Mouse (Mus musculus): ENCODE data around the gene Adal. TPM values are rescaled to one million over a fixed set of nuclear protein-coding genes. Genes with fewer than 3 reads are reported as not detected.
A peak's percentile ranks its signal among the peaks of the same experiment; 100 is the strongest.

Gene Adal
- polyA plus RNA-seq, 1 experiment from 2014 or later = 33.2 TPM

DNA sequence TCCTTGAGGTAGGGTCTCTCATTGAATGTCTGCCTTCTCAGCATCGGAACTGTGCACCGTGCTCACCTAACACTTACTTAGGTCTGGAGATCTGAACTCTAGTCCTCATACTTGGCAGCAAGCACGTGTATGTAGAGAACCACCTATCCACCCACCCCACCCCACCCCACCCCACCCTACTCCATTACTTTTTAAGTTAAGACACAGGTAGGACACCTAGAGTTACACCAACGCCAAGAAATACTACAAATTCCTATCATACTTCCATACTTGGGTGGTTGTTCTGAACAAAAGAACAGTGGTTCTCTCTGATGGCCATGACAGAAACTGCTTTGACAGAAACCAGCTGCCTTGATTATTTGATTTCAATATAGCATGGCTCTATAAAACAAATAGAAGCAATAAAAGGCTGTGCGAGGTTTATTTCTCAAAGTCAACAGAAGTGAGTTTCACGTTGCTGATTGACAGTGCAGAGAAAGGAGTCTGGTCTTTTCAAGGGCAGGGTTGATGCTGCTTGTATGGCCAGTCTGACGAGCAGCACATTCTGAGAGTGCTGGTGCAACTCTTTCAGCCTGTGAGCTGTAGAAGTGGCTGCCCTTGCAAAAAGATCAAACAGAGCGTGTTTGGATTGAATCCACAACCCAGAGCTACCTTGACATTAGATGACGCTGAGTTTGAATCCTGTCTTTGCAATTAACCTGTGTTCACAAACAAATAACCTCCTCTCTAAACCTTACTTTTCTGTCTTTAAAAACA lies 11.2 kb upstream of the Adal start:
- no peak overlapping the region for H3K4me3 ChIP-seq (ENCODE audit: low read depth, low read length)
- H3K4me2 ChIP-seq (ENCODE audit: low read depth, low read length, severe bottlenecking) = no peak overlapping the region
- no peaks in the 10 kb centered on the region for H3K4me1 ChIP-seq (replicated peaks; ENCODE audit: control insufficient read depth, insufficient read depth, low read length)
- no peaks in the 10 kb centered on the region for H3K36me3 ChIP-seq (ENCODE audit: control insufficient read depth, insufficient read depth, low read length)
- H3K27me3 ChIP-seq (ENCODE audit: control insufficient read depth, insufficient read depth, low read length) = no peaks in the 10 kb centered on the region
- H3K27ac ChIP-seq (ENCODE audit: low read depth, low read length) = no peak overlapping the region
- WGBS = 79% methylated on average over 9 of the region's 9 CpGs
- no peak overlapping the region for H3K9ac ChIP-seq (ENCODE audit: low read length)
- ATAC-seq (replicated peaks; ENCODE audit: low FRiP score) = no peak
- no peak for DNase-seq (ENCODE audit: low spot score)
- no peaks in the 10 kb centered on the region for H3K9me3 ChIP-seq (ENCODE audit: control insufficient read depth, low read length)

DNA sequence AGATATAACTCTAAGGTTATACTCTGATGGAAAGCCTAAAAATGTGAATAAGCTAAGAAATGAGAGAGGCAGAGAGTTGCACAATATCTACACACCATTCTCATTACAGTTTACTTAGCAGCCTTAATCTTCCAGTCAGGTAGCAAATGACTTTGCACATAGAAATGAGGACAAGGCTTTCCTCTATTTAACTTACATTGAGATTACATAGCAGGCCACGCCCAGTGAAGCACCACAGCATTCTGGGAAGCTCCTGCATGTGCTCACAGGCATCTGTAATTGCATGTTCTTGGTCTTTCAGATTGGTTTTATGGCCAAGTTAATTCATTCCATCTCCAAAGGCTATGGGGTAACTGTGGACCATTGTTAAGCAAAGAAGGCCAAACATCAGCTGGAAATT lies 7.4 kb upstream of the Adal start:
- ATAC-seq (replicated peaks; ENCODE audit: low FRiP score) = no peak
- no peak for DNase-seq (ENCODE audit: low spot score)
- 82% methylated on average over 1 of the region's 1 CpGs for WGBS
- H3K4me1 ChIP-seq (replicated peaks; ENCODE audit: control insufficient read depth, insufficient read depth, low read length) = no peaks in the 10 kb centered on the region
- no peaks in the 10 kb centered on the region for H3K9me3 ChIP-seq (ENCODE audit: control insufficient read depth, low read length)
- H3K9ac ChIP-seq (ENCODE audit: low read length) = no peak overlapping the region
- no peak overlapping the region for H3K27ac ChIP-seq (ENCODE audit: low read depth, low read length)
- H3K27me3 ChIP-seq (ENCODE audit: control insufficient read depth, insufficient read depth, low read length) = no peaks in the 10 kb centered on the region
- H3K4me2 ChIP-seq (ENCODE audit: low read depth, low read length, severe bottlenecking) = no peak overlapping the region
- no peak overlapping the region for H3K4me3 ChIP-seq (ENCODE audit: low read depth, low read length)
- no peaks in the 10 kb centered on the region for H3K36me3 ChIP-seq (ENCODE audit: control insufficient read depth, insufficient read depth, low read length)

DNA sequence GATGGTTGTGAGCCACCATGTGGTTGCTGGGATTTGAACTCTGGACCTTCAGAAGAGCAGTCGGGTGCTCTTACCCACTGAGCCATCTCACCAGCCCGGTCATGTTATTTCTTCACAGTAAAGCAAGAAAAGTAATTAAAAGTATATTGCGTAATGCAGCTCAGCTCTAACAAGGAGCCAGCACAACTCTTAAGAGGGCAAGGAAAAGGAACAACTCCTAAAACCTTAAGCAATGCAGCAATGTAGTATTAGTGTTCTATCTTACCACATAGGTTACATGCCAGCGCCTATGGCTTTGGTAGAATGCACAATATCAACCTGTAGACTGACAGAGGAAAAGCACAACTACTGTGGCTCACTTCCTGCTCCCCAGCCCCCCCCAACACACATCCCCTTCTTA lies 2.9 kb upstream of the Adal start:
- Histone ChIP-seq H3K9me3 (ENCODE audit: control insufficient read depth, low read length) (no peaks in the 10 kb centered on the region; the same call in 1 of the 2 replicates), H3K36me3 (ENCODE audit: control insufficient read depth, insufficient read depth, low read length) (peaks cover 10% of the 10 kb centered on the region), H3K27ac (ENCODE audit: low read depth, low read length) (no peak overlapping the region), H3K4me3 (ENCODE audit: low read depth, low read length) (no peak overlapping the region), H3K4me1 (replicated peaks; ENCODE audit: control insufficient read depth, insufficient read depth, low read length) (0 out of 2 replicates have a peak, but pooled peaks cover 3% of the 10 kb centered on the region), H3K9ac (ENCODE audit: low read length) (no peak overlapping the region), H3K4me2 (ENCODE audit: low read depth, low read length, severe bottlenecking) (no peak overlapping the region), H3K27me3 (ENCODE audit: control insufficient read depth, insufficient read depth, low read length) (no peaks in the 10 kb centered on the region)
- 98% methylated on average over 4 of the region's 4 CpGs for WGBS
- ATAC-seq (replicated peaks; ENCODE audit: low FRiP score) = no peak
- DNase-seq (ENCODE audit: low spot score) = no peak

DNA sequence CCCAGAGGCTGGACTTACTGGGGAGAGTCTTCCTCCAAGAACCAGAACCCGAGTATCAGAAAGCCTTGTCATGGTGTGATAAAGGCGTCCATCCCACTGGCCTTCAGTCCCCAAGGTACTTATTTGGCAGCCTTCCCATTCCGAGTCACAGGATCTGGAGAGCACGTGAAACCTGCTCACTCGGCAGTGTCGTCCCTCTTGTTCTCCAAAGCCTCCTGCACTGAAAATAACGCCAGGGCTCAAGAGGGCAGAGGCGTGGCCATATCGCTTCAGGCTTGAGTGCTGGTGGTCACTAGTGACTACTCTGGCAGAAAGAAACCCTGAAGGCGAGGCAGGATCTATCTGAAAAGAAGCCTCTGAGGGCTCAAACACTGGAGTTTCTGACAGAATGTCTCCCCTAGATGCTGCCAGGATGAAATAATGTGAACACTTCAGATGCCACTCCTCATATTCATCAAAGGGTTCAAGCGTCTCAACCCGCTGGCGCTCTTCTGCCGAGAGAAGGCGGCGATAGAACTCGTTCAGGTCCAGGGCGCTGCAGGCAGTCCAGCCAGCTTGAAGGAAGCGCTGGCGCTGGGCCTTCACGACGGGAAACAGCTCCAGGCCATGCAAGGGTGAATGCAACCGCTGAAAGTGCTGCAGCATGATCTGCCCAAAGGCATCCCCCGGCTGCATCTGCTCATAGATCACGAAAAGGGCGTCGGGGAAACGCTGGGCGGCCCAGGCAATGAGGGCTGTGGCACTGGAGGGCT lies 786 bp upstream of the Adal start:
- Histone ChIP-seq H3K36me3 (ENCODE audit: control insufficient read depth, insufficient read depth, low read length) (peaks cover 10% of the 10 kb centered on the region), H3K4me2 (ENCODE audit: low read depth, low read length, severe bottlenecking) (peak overlapping the region; percentile 64), H3K27ac (ENCODE audit: low read depth, low read length) (peak overlapping the region; percentile 96), H3K9me3 (ENCODE audit: control insufficient read depth, low read length) (no peaks in the 10 kb centered on the region; the same call in 1 of the 2 replicates), H3K4me3 (ENCODE audit: low read depth, low read length) (peak overlapping the region; percentile 62), H3K4me1 (replicated peaks; ENCODE audit: control insufficient read depth, insufficient read depth, low read length) (0 out of 2 replicates have a peak, but pooled peaks cover 3% of the 10 kb centered on the region), H3K27me3 (ENCODE audit: control insufficient read depth, insufficient read depth, low read length) (no peaks in the 10 kb centered on the region), H3K9ac (ENCODE audit: low read length) (peak overlapping the region; percentile 81)
- DNase-seq (ENCODE audit: low spot score) (peak; percentile 50), ATAC-seq (replicated peaks; ENCODE audit: low FRiP score) (no peak)
- 61% methylated on average over 29 of the region's 29 CpGs for WGBS

DNA sequence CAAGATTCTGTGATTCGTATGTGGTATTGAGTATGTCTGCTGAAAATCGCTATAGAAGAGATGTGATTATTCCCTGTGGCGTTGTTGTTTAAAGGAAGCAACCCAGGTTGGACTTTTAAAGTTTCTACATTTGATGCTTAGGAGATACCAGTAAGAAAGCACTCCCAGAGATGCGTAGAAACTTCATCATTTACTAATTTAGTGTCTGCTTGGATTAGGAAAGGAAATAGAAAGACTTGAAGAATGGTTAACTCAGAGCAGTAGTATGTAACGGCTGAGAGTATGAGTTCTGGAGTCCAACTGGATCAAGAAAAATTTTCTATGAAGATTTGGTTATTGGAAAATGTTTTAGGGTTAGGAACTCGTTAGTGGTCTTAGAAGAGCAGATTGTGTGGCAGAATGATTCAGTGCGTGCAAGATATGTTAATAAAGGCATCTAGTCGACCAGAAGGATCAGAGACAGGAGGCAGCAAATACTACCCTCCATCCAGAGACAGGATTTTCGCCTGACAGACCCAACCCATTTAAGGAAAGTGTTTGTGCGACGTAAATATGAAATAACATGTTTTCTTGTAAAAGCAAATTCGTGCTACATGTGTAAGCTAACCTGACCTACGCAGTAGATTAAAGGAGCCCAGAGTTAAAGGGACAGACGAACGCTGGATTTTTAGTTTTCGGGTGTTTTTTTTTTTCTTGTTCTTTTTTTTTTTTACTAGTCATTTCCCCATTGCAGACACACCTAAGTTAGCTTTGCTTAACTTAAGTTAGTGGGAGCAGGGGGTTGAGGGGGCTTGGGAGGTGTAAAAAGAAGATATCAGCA lies 1.2 kb downstream of the Adal start:
- Histone ChIP-seq H3K4me1 (replicated peaks; ENCODE audit: control insufficient read depth, insufficient read depth, low read length) (0 out of 2 replicates have a peak, but pooled peaks cover 3% of the 10 kb centered on the region), H3K9ac (ENCODE audit: low read length) (peak overlapping the region; percentile 81), H3K4me2 (ENCODE audit: low read depth, low read length, severe bottlenecking) (peak overlapping the region; percentile 64), H3K36me3 (ENCODE audit: control insufficient read depth, insufficient read depth, low read length) (peaks cover 10% of the 10 kb centered on the region), H3K4me3 (ENCODE audit: low read depth, low read length) (peak overlapping the region; percentile 62), H3K27ac (ENCODE audit: low read depth, low read length) (peak overlapping the region; percentile 96; the same call in 1 of the 2 replicates), H3K9me3 (ENCODE audit: control insufficient read depth, low read length) (no peaks in the 10 kb centered on the region; the same call in 1 of the 2 replicates), H3K27me3 (ENCODE audit: control insufficient read depth, insufficient read depth, low read length) (no peaks in the 10 kb centered on the region)
- 79% methylated on average over 16 of the region's 16 CpGs for WGBS
- no peak for DNase-seq (ENCODE audit: low spot score)
- no peak for ATAC-seq (replicated peaks; ENCODE audit: low FRiP score)

DNA sequence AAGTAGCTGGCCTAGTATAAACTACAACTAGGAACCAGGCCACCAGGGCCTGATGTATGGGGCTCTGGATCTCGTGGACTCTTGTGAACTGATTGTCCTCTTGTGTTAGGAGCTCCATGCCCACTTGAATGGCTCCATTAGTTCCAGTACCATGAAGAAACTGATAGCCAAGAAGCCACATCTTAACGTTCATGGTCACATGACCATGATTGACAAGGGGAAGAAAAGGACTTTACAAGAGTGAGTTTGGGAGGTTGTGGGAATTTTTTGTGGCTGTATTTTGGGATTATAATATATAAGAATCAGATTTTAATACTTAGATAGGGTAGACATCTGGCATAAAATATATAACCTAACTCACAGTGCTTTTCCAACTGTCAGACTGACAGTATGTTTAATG lies 2.2 kb downstream of the Adal start:
- no peak overlapping the region for H3K4me2 ChIP-seq (ENCODE audit: low read depth, low read length, severe bottlenecking)
- no peaks in the 10 kb centered on the region for H3K27me3 ChIP-seq (ENCODE audit: control insufficient read depth, insufficient read depth, low read length)
- ATAC-seq (replicated peaks; ENCODE audit: low FRiP score) = no peak
- 73% methylated on average over 2 of the region's 2 CpGs for WGBS
- no peak overlapping the region for H3K9ac ChIP-seq (ENCODE audit: low read length)
- peaks cover 10% of the 10 kb centered on the region for H3K36me3 ChIP-seq (ENCODE audit: control insufficient read depth, insufficient read depth, low read length)
- H3K4me1 ChIP-seq (replicated peaks; ENCODE audit: control insufficient read depth, insufficient read depth, low read length) = 0 out of 2 replicates have a peak, but pooled peaks cover 3% of the 10 kb centered on the region
- DNase-seq (ENCODE audit: low spot score) = no peak
- no peak overlapping the region for H3K4me3 ChIP-seq (ENCODE audit: low read depth, low read length)
- H3K9me3 ChIP-seq (ENCODE audit: control insufficient read depth, low read length) = no peaks in the 10 kb centered on the region; the same call in 1 of the 2 replicates
- no peak overlapping the region for H3K27ac ChIP-seq (ENCODE audit: low read depth, low read length)

DNA sequence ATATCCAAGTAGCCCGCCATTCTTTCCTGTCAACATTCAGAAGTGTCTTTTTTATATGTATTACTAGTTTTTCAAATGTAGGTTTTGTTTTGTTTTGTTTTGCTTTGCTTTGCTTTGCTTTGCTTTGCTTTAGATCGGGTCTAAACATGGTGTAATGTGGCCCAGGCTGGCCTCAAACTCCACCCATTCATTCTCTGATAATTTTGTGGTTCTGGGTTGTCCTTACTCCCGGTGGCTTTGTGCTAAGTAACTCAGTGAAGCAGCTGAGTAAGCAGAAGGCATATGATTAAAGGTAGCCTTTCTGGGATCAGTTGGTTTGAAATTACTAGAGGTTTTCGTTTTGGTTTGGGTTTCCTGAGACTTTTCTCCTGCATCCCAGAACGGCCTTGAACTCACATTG lies 9.5 kb downstream of the Adal start:
- Histone ChIP-seq H3K9me3 (ENCODE audit: control insufficient read depth, low read length) (no peaks in the 10 kb centered on the region), H3K4me3 (ENCODE audit: low read depth, low read length) (no peak overlapping the region), H3K27me3 (ENCODE audit: control insufficient read depth, insufficient read depth, low read length) (no peaks in the 10 kb centered on the region), H3K4me2 (ENCODE audit: low read depth, low read length, severe bottlenecking) (no peak overlapping the region), H3K4me1 (replicated peaks; ENCODE audit: control insufficient read depth, insufficient read depth, low read length) (no peaks in the 10 kb centered on the region), H3K36me3 (ENCODE audit: control insufficient read depth, insufficient read depth, low read length) (no peaks in the 10 kb centered on the region; the same call in 1 of the 2 replicates), H3K27ac (ENCODE audit: low read depth, low read length) (no peak overlapping the region), H3K9ac (ENCODE audit: low read length) (no peak overlapping the region)
- no peak for ATAC-seq (replicated peaks; ENCODE audit: low FRiP score)
- DNase-seq (ENCODE audit: low spot score) = no peak
- 86% methylated on average over 5 of the region's 5 CpGs for WGBS

DNA sequence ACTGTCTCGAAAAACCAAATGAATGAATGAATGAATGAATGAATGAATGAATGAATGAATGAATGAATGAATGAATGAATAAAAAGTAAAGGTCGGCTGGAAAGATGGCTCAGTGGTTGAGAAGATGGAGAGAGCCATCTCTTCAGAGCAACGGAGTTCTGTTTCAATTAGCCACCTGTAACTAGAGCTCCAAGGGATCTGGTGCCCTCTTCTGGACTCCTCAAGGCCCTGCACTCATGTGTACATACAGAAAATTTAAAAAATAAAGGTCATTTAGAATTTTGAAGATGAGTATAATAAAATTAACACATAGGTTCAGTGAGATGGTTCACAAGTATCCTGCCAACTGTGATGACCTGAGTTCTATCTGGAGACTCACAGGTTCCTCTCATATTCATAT lies 12.9 kb downstream of the Adal start:
- ATAC-seq (replicated peaks; ENCODE audit: low FRiP score) (no peak), DNase-seq (ENCODE audit: low spot score) (no peak)
- Histone ChIP-seq H3K27me3 (ENCODE audit: control insufficient read depth, insufficient read depth, low read length) (no peaks in the 10 kb centered on the region), H3K9me3 (ENCODE audit: control insufficient read depth, low read length) (no peaks in the 10 kb centered on the region), H3K4me3 (ENCODE audit: low read depth, low read length) (no peak overlapping the region), H3K27ac (ENCODE audit: low read depth, low read length) (no peak overlapping the region), H3K4me2 (ENCODE audit: low read depth, low read length, severe bottlenecking) (no peak overlapping the region), H3K4me1 (replicated peaks; ENCODE audit: control insufficient read depth, insufficient read depth, low read length) (no peaks in the 10 kb centered on the region), H3K36me3 (ENCODE audit: control insufficient read depth, insufficient read depth, low read length) (no peaks in the 10 kb centered on the region; the same call in 1 of the 2 replicates), H3K9ac (ENCODE audit: low read length) (no peak overlapping the region)
- WGBS = 82% methylated on average over 3 of the region's 3 CpGs

Measured in forebrain, embryonic 11.5 days (tissue).